Mouse (Mus musculus): Measurements from ENCODE around the gene Wdhd1. TPM values are rescaled to one million over a fixed set of nuclear protein-coding genes. Genes with fewer than 3 reads are reported as not detected.

Gene Wdhd1
- total and polyA plus RNA-seq, 3 experiments: 51.6 to 91.5 TPM; not detected in 1

- Histone ChIP-seq H3K27me3 (ENCODE audit: control insufficient read depth in 1 of 2, insufficient read depth in 2 of 2, low read length in 2 of 2) (no peaks in the 10 kb centered on the region), H3K79me2 (ENCODE audit: control insufficient read depth, insufficient read depth, low read length, poor library complexity) (peaks cover 62% of the 10 kb centered on the region), H3K9ac (ENCODE audit: control insufficient read depth, low read depth, low read length, poor library complexity, severe bottlenecking) (no peak overlapping the region), H3K27ac (ENCODE audit: control insufficient read depth, low read depth, low read length) (no peak overlapping the region), H3K36me3 (ENCODE audit: control insufficient read depth in 1 of 2, insufficient read depth in 2 of 2, low read length in 2 of 2) (peaks cover 6 to 36% of the 10 kb centered on the region in 2 experiments), H3K4me1 (ENCODE audit: control insufficient read depth in 1 of 2, insufficient read depth in 2 of 2, low read length in 2 of 2) (peaks cover 10 to 11% of the 10 kb centered on the region in 2 experiments), H3K4me3 (ENCODE audit: control insufficient read depth in 1 of 2, insufficient read depth in 1 of 2, low read depth in 2 of 2, low read length in 2 of 2) (no peak overlapping the region), H3K9me3 (replicated peaks; ENCODE audit: insufficient read depth, low read length) (no peaks in the 10 kb centered on the region)
- DNase-seq (ENCODE audit: low read depth, low spot score): peak; percentile 30
- no peak for TF ChIP-seq GABPA (IDR thresholded peaks at IDR 0.05; ENCODE audit: low read depth, low read length)
- TF ChIP-seq CHD2 (IDR thresholded peaks at IDR 0.05; ENCODE audit: low read length): no peak
- no peak for TF ChIP-seq JUND (IDR thresholded peaks at IDR 0.05; ENCODE audit: low read depth, low read length)
- TF ChIP-seq CTCF (IDR thresholded peaks at IDR 0.05 in 2 of 3, conservative IDR thresholded peaks at IDR 0.05 in 1 of 3; ENCODE audit: control insufficient read depth in 1 of 3, insufficient read depth in 1 of 3, low read depth in 2 of 3, low read length in 3 of 3, poor library complexity in 1 of 3, severe bottlenecking in 1 of 3): peak; percentile 27 to 36 (median 34); a peak in 4 of 6 replicates
- no peak for TF ChIP-seq MAZ (IDR thresholded peaks at IDR 0.05; ENCODE audit: low read depth, low read length)
- peak; percentile 1; the same call in 1 of the 2 replicates for TF ChIP-seq RAD21 (IDR thresholded peaks at IDR 0.05; ENCODE audit: low read depth, low read length)
- TF ChIP-seq ZMIZ1 (IDR thresholded peaks at IDR 0.05; ENCODE audit: low read depth, low read length): no peak
Measured at GRCm38 (mm10) chr14:47279058-47279457, 2.4 kb upstream of the Wdhd1 start.

DNA sequence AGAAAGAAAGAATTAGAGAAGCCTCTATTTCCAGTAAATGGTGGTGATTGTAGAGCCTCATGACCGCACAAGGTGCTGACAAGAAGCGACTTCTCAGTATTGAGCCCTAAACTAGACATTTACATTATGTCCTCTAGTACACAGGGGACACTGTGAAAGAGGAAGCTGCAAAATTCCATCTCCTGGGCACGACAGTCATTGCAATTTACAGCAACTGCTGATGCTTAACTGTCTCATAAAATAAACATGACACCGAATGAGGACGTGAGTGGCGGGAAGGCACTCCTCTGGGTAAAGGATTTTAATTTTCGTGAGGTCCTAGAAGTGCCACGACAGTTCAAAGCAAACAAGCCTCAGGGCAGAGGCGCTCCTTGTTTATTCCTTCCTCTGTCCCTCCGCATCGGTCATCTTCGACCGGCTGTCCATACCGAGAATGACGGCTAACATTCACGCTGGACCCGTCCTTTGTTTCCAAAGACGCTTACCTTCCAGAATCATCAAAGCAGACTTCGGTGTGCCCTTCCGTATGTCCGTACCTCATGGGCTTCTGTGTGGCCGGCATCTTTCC is 537 bp downstream of the Wdhd1 start:
- peak; percentile 87 for DNase-seq (ENCODE audit: low read depth, low spot score)
- H3K4me3 ChIP-seq (ENCODE audit: control insufficient read depth in 1 of 2, insufficient read depth in 1 of 2, low read depth in 2 of 2, low read length in 2 of 2): peak overlapping the region; percentile 67 to 78
- TF ChIP-seq MYC (IDR thresholded peaks at IDR 0.05; ENCODE audit: low read depth, low read length): peak; percentile 43; the same call in 1 of the 2 replicates
- no peak for TF ChIP-seq ZKSCAN1 (IDR thresholded peaks at IDR 0.05; ENCODE audit: low read depth, low read length)
- TF ChIP-seq CHD1 (IDR thresholded peaks at IDR 0.05; ENCODE audit: low read depth, low read length): peak; percentile 74; the same call in 1 of the 2 replicates
- peak; percentile 61; the same call in 1 of the 2 replicates for TF ChIP-seq MXI1 (IDR thresholded peaks at IDR 0.05; ENCODE audit: low read depth, low read length)
- TF ChIP-seq E2F4 (IDR thresholded peaks at IDR 0.05; ENCODE audit: borderline replicate concordance, low read depth, low read length): 0 out of 2 replicates have a peak, but pooled peaks have one; percentile 32
- 0 out of 2 replicates have a peak, but pooled peaks have one; percentile 14 for TF ChIP-seq NRF1 (IDR thresholded peaks at IDR 0.05; ENCODE audit: insufficient read depth, low read depth, low read length, poor library complexity, severe bottlenecking)
- TF ChIP-seq POLR2AphosphoS2 (IDR thresholded peaks at IDR 0.05; ENCODE audit: low read length): peak; percentile 9; the same call in 1 of the 2 replicates
- no peak for TF ChIP-seq EP300 (IDR thresholded peaks at IDR 0.05; ENCODE audit: low read depth in 1 of 2, low read length in 2 of 2)
- TF ChIP-seq TAL1 (IDR thresholded peaks at IDR 0.05; ENCODE audit: low read length): no peak
- TF ChIP-seq BHLHE40 (IDR thresholded peaks at IDR 0.05; ENCODE audit: borderline replicate concordance, low read depth, low read length): no peak
- TF ChIP-seq SIN3A (IDR thresholded peaks at IDR 0.05; ENCODE audit: low read length): peak; percentile 88
- no peak for TF ChIP-seq CHD2 (IDR thresholded peaks at IDR 0.05; ENCODE audit: low read length)
- H3K79me2 ChIP-seq (ENCODE audit: control insufficient read depth, insufficient read depth, low read length, poor library complexity): peaks cover 50% of the 10 kb centered on the region
- H3K27ac ChIP-seq (ENCODE audit: control insufficient read depth, low read depth, low read length): peak overlapping the region; percentile 76
- peak overlapping the region; percentile 78 for H3K9ac ChIP-seq (ENCODE audit: control insufficient read depth, low read depth, low read length, poor library complexity, severe bottlenecking)
- H3K4me1 ChIP-seq (ENCODE audit: control insufficient read depth in 1 of 2, insufficient read depth in 2 of 2, low read length in 2 of 2): peaks cover 0 to 7% of the 10 kb centered on the region in 2 experiments; a peak in 1 of 4 replicates
- H3K36me3 ChIP-seq (ENCODE audit: control insufficient read depth in 1 of 2, insufficient read depth in 2 of 2, low read length in 2 of 2): peaks cover 21 to 23% of the 10 kb centered on the region in 2 experiments
- no peaks in the 10 kb centered on the region for H3K27me3 ChIP-seq (ENCODE audit: control insufficient read depth in 1 of 2, insufficient read depth in 2 of 2, low read length in 2 of 2)
- no peaks in the 10 kb centered on the region for H3K9me3 ChIP-seq (replicated peaks; ENCODE audit: insufficient read depth, low read length)
